Mouse (Mus musculus): Measurements from ENCODE around the gene Gm15557.

Gene Gm15557

GRCm38 (mm10) chr2:155949362-155949761 is 8.8 kb downstream of the Gm15557 start:
- DNase-seq (ENCODE audit: extremely low read depth, low read depth, low spot score): no peak

DNA sequence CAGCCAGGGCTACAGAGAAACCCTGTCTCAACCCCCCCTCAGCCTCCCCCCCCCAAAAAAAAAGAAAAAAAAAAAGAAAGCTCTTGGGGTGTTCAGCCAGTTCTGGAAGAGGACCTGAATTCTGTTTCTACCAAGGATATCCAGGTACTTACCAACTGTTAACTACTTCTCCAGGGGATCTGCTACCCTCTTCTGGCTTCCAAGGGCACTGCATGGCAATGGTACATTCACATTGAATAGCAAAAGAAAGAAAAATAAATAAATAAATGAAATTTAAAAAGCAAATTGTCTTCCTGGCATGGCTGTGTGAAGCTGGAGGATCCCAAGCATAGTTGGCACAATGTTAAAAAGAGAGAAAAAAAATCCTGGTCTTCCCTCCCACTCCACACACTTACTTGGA is 11.5 kb downstream of the Gm15557 start:
- DNase-seq (ENCODE audit: extremely low read depth, low read depth, low spot score): no peak

- no peak for DNase-seq (ENCODE audit: extremely low read depth, low read depth, low spot score)
Observed at GRCm38 (mm10) chr2:155956134-155957059, 15.9 kb downstream of the Gm15557 start, which contains the start of gene Cep250. TSS of gene Cep250 (plus strand) at chr2:155956458.

GRCm38 (mm10) chr2:155959981-155960380 is 19.5 kb downstream of the Gm15557 start:
- DNase-seq (ENCODE audit: extremely low read depth, low read depth, low spot score): no peak

GRCm38 (mm10) chr2:155961862-155962261 is 21.3 kb downstream of the Gm15557 start:
- DNase-seq (ENCODE audit: extremely low read depth, low read depth, low spot score): no peak

- DNase-seq (ENCODE audit: extremely low read depth, low read depth, low spot score): no peak
Observed at GRCm38 (mm10) chr2:155962991-155963390, 22.5 kb downstream of the Gm15557 start.

- DNase-seq (ENCODE audit: extremely low read depth, low read depth, low spot score): no peak
Observed at GRCm38 (mm10) chr2:155973348-155973747, 32.8 kb downstream of the Gm15557 start.

GRCm38 (mm10) chr2:155974087-155974731 is 33.7 kb downstream of the Gm15557 start:
- no peak for DNase-seq (ENCODE audit: extremely low read depth, low read depth, low spot score)

DNA sequence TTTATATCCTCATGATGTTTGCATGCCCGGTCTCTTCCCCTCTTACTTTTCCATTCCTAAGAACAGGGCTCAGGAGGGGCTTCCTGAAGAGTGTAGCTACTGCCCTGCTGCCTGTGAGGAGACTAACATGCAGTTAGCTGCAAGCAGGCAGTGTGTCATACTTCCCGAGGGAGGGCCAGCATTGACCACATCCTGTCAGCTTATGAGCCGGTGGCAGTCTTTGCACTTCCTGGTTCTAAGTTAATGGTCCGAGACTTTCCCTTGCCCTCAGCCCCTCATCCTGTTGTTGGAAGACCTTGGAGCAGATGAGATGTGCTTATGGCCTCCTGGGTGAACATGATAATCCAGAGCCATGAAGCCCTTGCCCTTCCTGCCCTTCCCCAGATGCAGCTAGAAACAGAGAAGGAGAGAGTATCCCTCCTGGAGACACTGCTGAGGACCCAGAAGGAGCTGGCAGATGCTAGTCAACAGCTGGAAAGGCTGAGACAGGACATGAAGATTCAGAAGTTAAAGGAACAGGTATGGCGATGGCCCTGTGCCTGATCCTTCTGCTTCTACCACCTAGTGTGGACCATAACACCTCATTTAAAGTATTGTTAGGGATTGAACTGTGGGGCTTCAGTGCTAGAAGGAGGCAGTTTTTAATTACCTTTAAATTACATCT is 38.9 kb downstream of the Gm15557 start:
- no peak for DNase-seq (ENCODE audit: extremely low read depth, low read depth, low spot score)

- no peak for DNase-seq (ENCODE audit: extremely low read depth, low read depth, low spot score)
Observed at GRCm38 (mm10) chr2:155985776-155986175, 45.2 kb downstream of the Gm15557 start.

DNA sequence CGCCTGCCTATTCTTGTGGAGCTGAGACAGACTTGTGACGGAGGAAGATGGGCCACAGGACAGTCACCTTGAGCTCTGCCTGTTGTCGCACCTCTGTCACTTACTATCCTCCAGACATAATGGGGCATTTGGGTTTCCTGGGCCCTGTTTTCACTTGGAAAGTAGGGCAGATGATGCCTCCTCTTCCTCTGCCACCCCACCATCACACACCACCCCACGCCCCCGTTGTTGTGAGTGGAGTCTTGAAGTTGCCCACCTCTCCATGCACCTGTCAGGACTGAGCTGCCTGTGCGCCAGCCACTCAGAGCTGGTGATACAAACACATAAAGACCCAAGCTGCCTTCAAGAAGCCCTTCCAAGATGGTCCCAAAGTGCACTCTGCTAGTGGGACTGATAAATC is 46.6 kb downstream of the Gm15557 start:
- no peak for DNase-seq (ENCODE audit: extremely low read depth, low read depth, low spot score)

DNA sequence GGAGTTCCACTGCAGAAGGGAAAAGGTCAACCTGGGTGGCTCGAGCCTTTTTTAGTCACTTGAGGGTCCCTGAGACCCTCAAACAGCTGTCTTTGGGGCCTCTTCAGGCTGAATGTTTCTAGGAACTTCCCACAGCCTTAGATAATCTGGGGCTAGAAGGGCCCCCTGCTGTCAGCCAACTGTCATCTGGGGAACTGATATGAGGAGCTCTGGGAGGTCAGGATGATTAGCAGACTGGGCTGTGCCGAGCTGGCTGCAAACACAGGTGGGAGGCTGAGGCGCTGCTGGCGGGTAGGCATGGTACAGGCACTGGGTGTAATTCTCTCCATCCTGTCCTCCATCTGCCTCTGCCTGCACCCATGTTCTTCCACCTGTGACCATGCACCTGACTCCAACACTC is 48.6 kb downstream of the Gm15557 start:
- no peak for DNase-seq (ENCODE audit: extremely low read depth, low read depth, low spot score)

DNA sequence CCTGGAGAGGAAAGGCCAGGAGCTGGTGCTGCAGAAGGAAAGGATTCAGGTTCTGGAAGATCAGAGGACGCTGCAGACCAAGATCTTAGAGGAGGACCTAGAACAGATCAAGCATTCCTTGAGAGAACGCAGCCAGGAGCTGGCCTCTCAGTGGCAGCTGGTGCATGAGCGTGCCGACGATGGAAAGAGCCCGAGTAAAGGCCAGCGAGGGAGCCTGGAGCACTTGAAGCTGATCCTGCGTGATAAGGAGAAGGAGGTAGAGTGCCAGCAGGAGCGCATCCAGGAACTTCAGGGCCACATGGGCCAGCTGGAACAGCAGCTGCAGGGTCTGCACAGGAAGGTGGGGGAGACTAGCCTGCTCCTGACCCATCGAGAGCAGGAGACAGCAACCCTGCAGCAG is 50.6 kb downstream of the Gm15557 start:
- DNase-seq (ENCODE audit: extremely low read depth, low read depth, low spot score): no peak

- peak; percentile 7 for DNase-seq (ENCODE audit: extremely low read depth, low read depth, low spot score)
Observed at GRCm38 (mm10) chr2:155991863-155992321, 51.4 kb downstream of the Gm15557 start.

Measured in fat pad, adult 2 months (tissue).